Mouse (Mus musculus) liver, embryonic 13.5 days (tissue): ENCODE results near the gene Rdh13. TPM values are rescaled to one million over a fixed set of nuclear protein-coding genes. Genes with fewer than 3 reads are reported as not detected.

Source experiments
- ATAC-seq: fragments of 200-750 bp; cut with Nextera tagmentation; 2 replicates; pipeline ENCODE4 v1.8.0; 2017; ENCODE audit warnings: low read depth, mild to moderate bottlenecking, moderate number of reproducible peaks, moderate library complexity
- DNase-seq: peaks from one replicate; pipeline ENCODE4 v3.0.0; 2022
- H3K27ac ChIP-seq: fragments of 300-500 bp; sonication (generic); 2 replicates; pipeline ENCODE4 v1.5.1; 2015; ENCODE audit warnings: moderate library complexity, mild to moderate bottlenecking, inconsistent platforms
- H3K27me3 ChIP-seq: fragments of 300-500 bp; sonication (generic); 2 replicates; pipeline ENCODE4 v1.6.1; 2015; ENCODE audit warnings: mild to moderate bottlenecking, inconsistent platforms
- H3K36me3 ChIP-seq: fragments of 300-500 bp; sonication (generic); 2 replicates; pipeline ENCODE4 v1.6.1; 2015; ENCODE audit warnings: mild to moderate bottlenecking, inconsistent platforms
- H3K4me1 ChIP-seq: fragments of 300-500 bp; sonication (generic); replicated peaks from 2 replicates; pipeline ENCODE4 v1.6.1; 2015; ENCODE audit warnings: inconsistent platforms
- H3K4me2 ChIP-seq: fragments of 300-500 bp; sonication (generic); 2 replicates; pipeline ENCODE4 v1.6.1; 2015; ENCODE audit warnings: inconsistent platforms, mild to moderate bottlenecking, moderate library complexity
- H3K4me3 ChIP-seq: fragments of 300-500 bp; sonication (generic); replicated peaks from 2 replicates; pipeline ENCODE4 v1.5.1; 2015; ENCODE audit warnings: mild to moderate bottlenecking, inconsistent platforms
- H3K9ac ChIP-seq: fragments of 300-500 bp; sonication (generic); 2 replicates; pipeline ENCODE4 v1.6.1; 2015; ENCODE audit warnings: mild to moderate bottlenecking, inconsistent platforms
- H3K9me3 ChIP-seq: fragments of 300-500 bp; sonication (generic); replicated peaks from 2 replicates; pipeline ENCODE4 v1.6.1; 2016; ENCODE audit warnings: inconsistent platforms
- WGBS: fragments of 180-500 bp; shearing (Covaris S2); methylation state at CpG from one replicate; pipeline ENCODE4 v1.1.7; 2015; ENCODE audit not compliant: insufficient replicate concordance; 5-methylcytosine and 5-hydroxymethylcytosine counted together
- polyA plus RNA-seq: library from polyadenylated mRNA; unstranded; fragments of >200 nt; fragmentation: Nextera tagmentation; extraction: Ambion mirVana; gene quantifications from 2 replicates; pipeline ENCODE4 v1.2.1, GENCODE M21; 2015

The Rdh13 gene
- 7.7 and 7.9 TPM in 2 replicates for polyA plus RNA-seq

DNA sequence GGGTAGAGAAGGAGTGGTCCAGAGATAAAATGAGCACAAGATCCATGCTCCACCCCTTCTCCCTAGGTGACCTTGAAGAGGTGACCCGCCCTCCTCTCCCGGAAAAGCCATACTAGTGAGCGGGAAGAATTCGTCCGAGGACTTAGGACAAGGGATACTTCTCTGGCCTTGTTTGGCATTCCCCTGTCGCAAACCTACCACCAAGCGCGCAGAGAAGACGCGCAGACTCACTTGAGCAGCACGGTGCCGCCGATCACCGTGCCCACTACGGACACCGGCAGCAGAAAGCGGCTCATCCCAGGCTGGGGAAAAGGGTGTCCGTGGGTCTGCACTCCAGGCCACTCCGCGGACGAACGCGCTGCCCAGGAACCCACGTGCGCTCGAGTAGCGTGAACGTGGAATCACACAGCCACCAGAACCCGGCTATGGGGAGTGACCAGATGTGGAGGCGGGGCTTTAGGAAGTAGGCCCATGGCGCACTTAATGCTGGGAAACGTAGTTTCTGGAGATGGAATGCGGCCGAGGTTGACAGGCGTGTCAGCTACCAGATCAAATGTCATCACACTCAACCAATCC, at the start of gene Rdh13:
Rdh13 (minus strand) TSS at position 434 of the 576 bp plus-strand sequence.
- Histone ChIP-seq H3K9ac (peak within 1 kb of the TSS; percentile 76), H3K9me3 (no peaks in the 10 kb centered on the region), H3K4me1 (peaks cover 14% of the 10 kb centered on the region), H3K36me3 (peaks cover 27% of the 10 kb centered on the region), H3K4me2 (peak within 1 kb of the TSS; percentile 74), H3K27me3 (no peaks in the 10 kb centered on the region), H3K4me3 (peak within 1 kb of the TSS; percentile 79), H3K27ac (peak within 1 kb of the TSS; percentile 66)
- WGBS, result under 1% methylated on average over 35 of the region's 35 CpGs
- peak; percentile 80 for DNase-seq
- ATAC-seq, result peak; percentile 96

DNA sequence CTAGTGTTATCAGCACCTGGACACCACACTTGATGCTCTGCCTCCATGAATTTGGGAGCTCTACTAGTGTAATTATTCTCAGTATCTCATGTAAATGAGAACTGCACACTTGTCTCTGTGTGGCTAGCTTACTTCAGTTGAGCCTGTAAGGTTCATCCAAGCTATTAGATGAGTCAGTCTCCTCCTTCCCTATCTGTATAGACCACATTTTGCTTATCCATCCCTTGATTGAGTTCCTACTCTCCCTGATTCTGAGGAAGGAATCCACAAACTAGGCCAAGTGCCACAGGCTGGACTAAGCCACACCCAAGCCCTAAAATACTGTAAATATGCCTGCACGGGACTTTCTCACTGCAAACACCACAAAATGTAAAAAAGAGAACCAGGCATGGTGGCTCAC, 48.5 kb upstream of the Rdh13 start:
- ATAC-seq (peak; percentile 60), DNase-seq (no peak)
- peaks cover 87% of the 10 kb centered on the region for H3K36me3 ChIP-seq
- H3K27ac ChIP-seq, result peak overlapping the region; percentile 25
- no peak overlapping the region for H3K4me3 ChIP-seq
- H3K4me2 ChIP-seq, result peak overlapping the region; percentile 3; the same call in 1 of the 2 replicates
- no peak overlapping the region for H3K9ac ChIP-seq
- peaks cover 79% of the 10 kb centered on the region for H3K4me1 ChIP-seq
- WGBS, result 25% methylated on average over 1 of the region's 1 CpGs
- H3K9me3 ChIP-seq, result no peaks in the 10 kb centered on the region
- no peaks in the 10 kb centered on the region for H3K27me3 ChIP-seq

DNA sequence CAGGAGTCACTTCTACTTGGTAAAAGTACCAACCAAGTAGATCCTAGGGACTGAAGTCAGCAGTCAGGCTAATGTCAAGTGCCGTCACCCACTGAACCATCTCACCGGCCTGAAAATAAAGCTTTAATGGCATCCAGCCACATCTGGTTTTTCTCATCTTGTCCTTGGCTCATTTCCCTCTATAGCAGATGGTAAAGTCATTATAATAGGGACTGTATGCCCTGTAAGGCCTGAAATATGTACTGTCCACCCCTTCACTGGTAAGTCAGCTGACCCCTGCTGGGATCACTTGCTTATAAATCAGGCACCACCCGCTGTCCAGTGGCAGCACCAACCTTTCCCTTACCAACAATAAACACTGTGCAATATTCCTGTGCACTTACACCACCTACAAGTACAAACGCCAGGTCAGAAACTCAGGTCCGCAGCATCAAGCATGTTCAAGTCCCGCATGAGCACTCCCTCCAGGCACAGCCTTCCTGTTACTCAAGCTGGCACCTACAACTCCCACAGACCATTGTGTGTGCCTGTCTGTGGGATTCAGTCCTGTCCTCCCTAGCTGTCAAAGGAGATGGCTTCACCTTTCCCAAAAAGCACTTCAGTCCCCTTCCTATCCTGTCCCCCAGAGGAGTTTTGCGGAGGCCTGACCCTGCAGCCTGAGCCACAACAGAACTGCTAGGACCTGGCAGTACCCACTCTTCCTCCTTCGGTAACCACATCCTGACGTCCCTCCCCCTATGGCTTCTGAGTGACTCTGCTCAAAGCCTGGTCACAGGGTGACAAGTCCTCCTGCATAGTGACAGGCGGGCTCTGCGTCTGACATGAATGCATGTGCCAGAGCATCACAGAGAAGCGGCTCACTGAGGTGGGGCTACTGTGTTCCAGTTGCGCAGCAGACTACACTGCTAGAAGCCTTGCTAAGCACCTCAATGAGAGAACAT, 47.1 kb upstream of the Rdh13 start:
- DNase-seq (no peak), ATAC-seq (peak; percentile 38; the same call in 1 of the 2 replicates)
- H3K27me3 ChIP-seq, result no peaks in the 10 kb centered on the region
- no peak overlapping the region for H3K27ac ChIP-seq
- 63% methylated on average over 13 of the region's 13 CpGs for WGBS
- H3K9me3 ChIP-seq, result no peaks in the 10 kb centered on the region
- H3K36me3 ChIP-seq, result peaks cover 92% of the 10 kb centered on the region
- no peak overlapping the region for H3K9ac ChIP-seq
- peaks cover 64% of the 10 kb centered on the region for H3K4me1 ChIP-seq
- no peak overlapping the region for H3K4me2 ChIP-seq
- H3K4me3 ChIP-seq, result no peak overlapping the region

DNA sequence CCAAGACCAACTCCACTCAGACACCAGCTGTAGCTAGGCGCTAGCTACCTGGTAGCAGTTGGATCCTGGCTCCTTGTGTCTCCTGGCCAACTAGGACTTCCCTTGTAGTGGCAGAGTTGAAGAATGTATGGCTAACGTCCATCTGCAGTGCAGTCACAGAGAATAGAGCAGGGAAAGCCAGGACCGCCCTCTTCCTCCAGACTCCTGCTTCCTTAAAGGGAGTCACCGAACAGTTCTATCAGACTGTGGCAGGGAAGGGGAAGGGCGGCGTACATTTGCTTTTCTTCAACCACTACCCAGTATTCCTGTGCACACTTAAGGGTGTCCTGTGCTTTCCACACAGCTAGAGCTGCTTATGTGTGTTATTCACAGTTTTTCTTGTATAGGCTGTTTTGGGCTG, 45.9 kb upstream of the Rdh13 start:
- 0 out of 2 replicates have a peak overlapping the region, but pooled peaks have one; percentile 47 for H3K27ac ChIP-seq
- WGBS, result 45% methylated on average over 6 of the region's 6 CpGs
- H3K9me3 ChIP-seq, result no peaks in the 10 kb centered on the region
- no peak overlapping the region for H3K4me2 ChIP-seq
- no peak overlapping the region for H3K9ac ChIP-seq
- H3K4me1 ChIP-seq, result peaks cover 58% of the 10 kb centered on the region
- H3K4me3 ChIP-seq, result no peak overlapping the region
- H3K27me3 ChIP-seq, result no peaks in the 10 kb centered on the region
- peaks cover 91% of the 10 kb centered on the region for H3K36me3 ChIP-seq
- ATAC-seq (0 out of 2 replicates have a peak, but pooled peaks have one; percentile 16), DNase-seq (no peak)

DNA sequence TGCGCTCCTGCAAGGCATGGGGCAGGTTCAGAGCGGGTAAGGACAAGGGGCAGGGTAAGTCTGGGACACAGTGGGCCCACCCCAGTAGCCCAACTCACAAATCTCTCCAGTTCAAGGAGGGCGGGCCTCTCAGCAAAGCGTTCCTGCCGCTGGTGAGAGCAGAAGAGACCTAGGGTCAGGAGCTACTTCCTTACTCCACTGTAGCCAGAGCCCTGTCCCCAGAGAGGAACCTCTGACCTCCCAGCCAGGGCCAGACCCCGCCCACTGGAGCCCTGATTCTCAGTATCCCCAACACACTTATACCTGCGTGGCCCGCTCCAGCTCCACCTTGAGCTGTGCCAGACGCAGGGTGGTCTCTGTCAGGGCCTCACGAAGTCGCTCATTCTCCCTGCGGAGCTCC, 36.8 kb upstream of the Rdh13 start:
- DNase-seq, result no peak
- Histone ChIP-seq H3K4me1 (peaks cover 18% of the 10 kb centered on the region; the same call in 1 of the 2 replicates), H3K27ac (no peak overlapping the region), H3K36me3 (peaks cover 65% of the 10 kb centered on the region), H3K27me3 (peaks cover 23% of the 10 kb centered on the region), H3K9me3 (no peaks in the 10 kb centered on the region), H3K4me3 (no peak overlapping the region), H3K4me2 (no peak overlapping the region), H3K9ac (no peak overlapping the region)
- no peak for ATAC-seq
- 84% methylated on average over 12 of the region's 12 CpGs for WGBS

DNA sequence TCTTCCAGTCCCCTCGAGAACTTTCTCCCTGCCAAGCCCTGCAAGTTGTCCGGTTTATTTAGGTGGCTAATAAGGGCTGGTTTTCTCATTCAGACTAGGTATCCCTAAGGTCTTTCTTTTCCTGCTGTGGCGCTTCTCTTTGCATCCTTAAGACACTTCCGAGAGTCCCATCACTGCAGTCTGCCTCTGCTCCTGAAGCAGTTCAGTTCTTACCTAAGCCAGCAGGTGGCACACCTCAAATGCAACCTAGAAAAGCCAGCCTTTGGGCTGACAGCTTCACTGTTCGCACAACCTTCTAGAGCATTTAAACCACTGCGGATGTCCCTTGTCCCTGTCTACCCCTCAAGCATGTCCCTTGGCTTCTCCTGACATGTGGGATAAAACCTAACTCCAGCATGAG, 34.2 kb upstream of the Rdh13 start:
- Histone ChIP-seq H3K9me3 (no peaks in the 10 kb centered on the region), H3K27ac (no peak overlapping the region), H3K36me3 (peaks cover 41% of the 10 kb centered on the region), H3K27me3 (peaks cover 45% of the 10 kb centered on the region), H3K4me1 (peaks cover 18% of the 10 kb centered on the region; the same call in 1 of the 2 replicates), H3K9ac (no peak overlapping the region), H3K4me3 (no peak overlapping the region), H3K4me2 (no peak overlapping the region)
- ATAC-seq (no peak), DNase-seq (no peak)
- WGBS, result 45% methylated on average over 6 of the region's 6 CpGs

DNA sequence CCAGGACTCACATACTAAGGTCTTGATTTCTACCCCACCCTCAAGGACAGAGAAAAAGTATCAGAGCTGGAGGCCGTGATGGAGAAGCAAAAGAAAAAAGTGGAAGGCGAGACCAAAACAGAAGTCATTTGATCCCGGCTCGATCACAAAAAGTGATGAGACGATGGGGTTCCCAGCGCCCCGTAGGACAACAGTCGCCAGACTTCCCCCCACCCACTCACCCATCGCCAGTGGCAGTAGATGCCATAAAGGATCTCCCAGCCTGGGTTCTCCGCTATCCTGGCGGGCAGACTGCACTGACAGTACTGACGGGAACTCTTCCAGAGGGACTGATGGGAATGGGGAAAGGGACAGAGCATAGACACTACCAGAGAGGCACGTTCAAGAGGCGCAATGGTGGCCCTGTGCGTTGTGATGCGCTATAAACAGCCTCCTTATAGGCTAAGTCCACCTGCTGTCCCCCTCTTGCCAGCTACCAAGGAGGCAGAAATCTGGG, 33.4 kb upstream of the Rdh13 start:
- H3K27ac ChIP-seq, result no peak overlapping the region; the same call in 1 of the 2 replicates
- ATAC-seq (no peak), DNase-seq (no peak)
- H3K4me1 ChIP-seq, result peaks cover 18% of the 10 kb centered on the region; the same call in 1 of the 2 replicates
- H3K4me2 ChIP-seq, result peak overlapping the region; percentile 57
- WGBS, result 7% methylated on average over 16 of the region's 16 CpGs
- H3K9ac ChIP-seq, result no peak overlapping the region
- peaks cover 32% of the 10 kb centered on the region for H3K36me3 ChIP-seq
- peaks cover 53% of the 10 kb centered on the region for H3K27me3 ChIP-seq
- peak overlapping the region; percentile 43 for H3K4me3 ChIP-seq
- H3K9me3 ChIP-seq, result no peaks in the 10 kb centered on the region

DNA sequence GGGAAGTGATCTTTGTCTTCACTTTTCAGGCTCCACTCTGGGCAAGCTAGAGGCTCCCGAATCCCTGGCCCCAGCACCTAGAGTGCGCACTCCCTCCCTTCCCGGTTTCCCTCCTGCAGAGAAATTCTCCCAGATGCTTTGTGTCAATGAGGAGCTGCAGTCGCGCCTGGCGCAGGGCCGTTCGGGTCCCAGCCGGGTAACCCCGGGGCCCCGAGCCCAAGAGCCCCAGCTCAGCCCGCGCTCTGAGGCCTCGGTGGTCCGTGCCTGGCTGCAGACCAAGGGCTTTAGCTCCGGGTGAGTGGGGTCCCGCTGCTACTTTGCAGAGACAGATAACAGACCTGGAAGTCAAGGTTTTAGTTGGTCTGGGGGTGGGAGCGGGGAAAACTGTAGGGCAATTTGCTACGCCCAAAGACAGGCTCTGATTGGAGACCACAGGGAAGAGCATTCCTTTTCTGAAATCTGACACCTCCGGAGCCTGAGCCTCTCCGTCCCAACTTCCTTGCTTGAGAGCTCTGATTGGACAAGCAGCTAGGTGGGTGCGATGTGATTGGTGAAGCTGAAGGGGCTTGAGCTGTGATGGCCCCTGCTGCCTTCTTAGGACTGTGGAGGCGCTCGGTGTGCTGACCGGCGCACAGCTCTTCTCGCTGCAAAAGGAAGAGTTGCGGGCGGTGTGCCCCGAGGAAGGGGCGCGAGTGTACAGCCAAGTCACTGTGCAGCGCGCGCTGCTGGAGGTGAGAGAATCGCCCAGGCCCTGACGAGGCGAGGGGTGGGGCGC, 32.8 kb upstream of the Rdh13 start:
- Histone ChIP-seq H3K9ac (peak overlapping the region; percentile 13; the same call in 1 of the 2 replicates), H3K4me2 (peak overlapping the region; percentile 57), H3K4me1 (peaks cover 18% of the 10 kb centered on the region; the same call in 1 of the 2 replicates), H3K27me3 (peaks cover 59% of the 10 kb centered on the region), H3K36me3 (peaks cover 26% of the 10 kb centered on the region), H3K9me3 (no peaks in the 10 kb centered on the region), H3K4me3 (peak overlapping the region; percentile 43), H3K27ac (no peak overlapping the region; the same call in 1 of the 2 replicates)
- WGBS, result 2% methylated on average over 39 of the region's 39 CpGs
- peak; percentile 68 for ATAC-seq
- DNase-seq, result no peak

DNA sequence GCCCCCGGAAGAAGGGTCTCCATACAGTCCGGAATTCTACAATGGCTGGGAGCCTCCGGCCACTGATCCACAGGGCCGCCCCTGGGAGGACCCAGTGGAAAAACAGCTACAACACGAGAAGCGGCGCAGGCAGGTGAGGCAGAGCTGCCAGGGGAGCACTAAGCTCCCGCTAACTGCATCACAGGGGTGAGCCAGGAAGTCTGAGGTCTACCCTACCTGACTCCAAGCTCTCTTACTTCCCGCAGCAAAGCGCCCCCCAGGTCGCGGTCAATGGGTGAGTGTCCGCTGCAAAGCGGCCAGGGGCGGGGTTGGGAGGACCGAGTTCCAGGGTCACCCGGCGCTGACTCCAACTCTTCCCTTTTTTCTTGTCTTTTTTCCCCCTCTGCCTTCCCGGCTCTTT, 28.5 kb upstream of the Rdh13 start:
- Histone ChIP-seq H3K27ac (no peak overlapping the region), H3K4me3 (no peak overlapping the region), H3K9ac (no peak overlapping the region), H3K4me1 (peaks cover 25% of the 10 kb centered on the region), H3K9me3 (no peaks in the 10 kb centered on the region), H3K36me3 (no peaks in the 10 kb centered on the region), H3K27me3 (peaks cover 95% of the 10 kb centered on the region), H3K4me2 (no peak overlapping the region)
- DNase-seq (no peak), ATAC-seq (no peak)
- WGBS, result 9% methylated on average over 19 of the region's 19 CpGs

DNA sequence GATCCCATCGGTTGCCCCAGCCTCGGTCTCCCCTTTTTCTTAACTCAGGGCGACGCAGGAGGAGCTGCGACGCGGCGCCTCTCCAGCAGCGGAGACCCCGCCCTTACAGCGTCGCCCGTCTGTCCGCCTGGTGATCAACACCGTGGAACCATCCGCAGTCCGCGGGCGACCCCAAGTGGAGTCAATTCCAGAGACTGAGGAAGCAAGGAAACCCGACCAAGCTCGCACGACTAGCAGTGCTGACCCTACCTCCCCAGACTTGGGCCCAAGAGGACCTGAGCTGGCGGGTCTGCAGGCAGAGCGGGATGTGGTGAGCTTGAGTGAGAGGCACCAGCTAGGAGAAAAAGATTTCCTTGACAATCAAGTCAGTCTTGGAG, 25.7 kb upstream of the Rdh13 start:
- no peaks in the 10 kb centered on the region for H3K9me3 ChIP-seq
- H3K4me2 ChIP-seq, result peak overlapping the region; percentile 57
- H3K4me1 ChIP-seq, result peaks cover 11% of the 10 kb centered on the region
- no peak overlapping the region for H3K27ac ChIP-seq
- H3K36me3 ChIP-seq, result no peaks in the 10 kb centered on the region
- no peak overlapping the region for H3K9ac ChIP-seq
- peak overlapping the region; percentile 37 for H3K4me3 ChIP-seq
- peaks cover 79% of the 10 kb centered on the region for H3K27me3 ChIP-seq
- DNase-seq (peak; percentile 48), ATAC-seq (peak; percentile 57)
- WGBS, result 3% methylated on average over 24 of the region's 24 CpGs
